ENCODE assay signal across 9 mouse cellular contexts in genomic region chr14:30352951-30353270, GRCm38 (mm10).
DNase-seq lines count a peak whose midpoint lies in the region; ATAC-seq and TF ChIP-seq lines count a peak whose summit lies in the region.
"Had no signal": no experiment of that assay in that cellular context is flagged by ENCODE, and none has a peak within 500 bp of the region (broad histone marks: within the 10 kb centered on the region; RNA-seq: fewer than 3 reads in every experiment).

No protein-coding gene starts in this region.

- H3K36me3 ChIP-seq in kidney, postnatal 0 days (ENCODE audit: insufficient read depth, low read length): no peaks in the 10 kb centered on the region
- no peaks in the 10 kb centered on the region for H3K36me3 ChIP-seq in embryonic facial prominence, embryonic 12.5 days
- peaks cover 6% of the 10 kb centered on the region for H3K36me3 ChIP-seq in hindbrain, embryonic 13.5 days
- no peaks in the 10 kb centered on the region for H3K36me3 ChIP-seq in midbrain, embryonic 14.5 days (ENCODE audit: control insufficient read depth, insufficient read depth, low read length)

- H3K9ac ChIP-seq in kidney, postnatal 0 days (ENCODE audit: low read depth, low read length): peak overlapping the region; percentile 84
- peak overlapping the region; percentile 47 for H3K9ac ChIP-seq in embryonic facial prominence, embryonic 12.5 days
- peak overlapping the region; percentile 71 for H3K9ac ChIP-seq in hindbrain, embryonic 13.5 days
- peak overlapping the region; percentile 78 for H3K9ac ChIP-seq in midbrain, embryonic 14.5 days (replicated peaks; ENCODE audit: low read length)

- H3K27ac ChIP-seq in kidney, postnatal 0 days: no peak overlapping the region
- H3K27ac ChIP-seq in embryonic facial prominence, embryonic 12.5 days: no peak overlapping the region
- H3K27ac ChIP-seq in hindbrain, embryonic 13.5 days: peak overlapping the region; percentile 30; the same call in 1 of the 2 replicates
- no peak overlapping the region for H3K27ac ChIP-seq in midbrain, embryonic 14.5 days (replicated peaks; ENCODE audit: low read depth, low read length)

- DNase-seq in kidney, postnatal 0 days (ENCODE audit: low spot score): no peak
- DNase-seq in kidney, postnatal 10 days: no peak
- no peak for DNase-seq in midbrain, embryonic 14.5 days
- no peak for DNase-seq in right cerebral cortex, postnatal 10 days (ENCODE audit: low spot score in 2 of 2)
- DNase-seq in adrenal gland, adult 2 months: no peak
- DNase-seq in spleen, adult 18-20 months: no peak
- DNase-seq: kidney, adult 11 months had no signal

- peak overlapping the region; percentile 40 for H3K4me3 ChIP-seq in kidney, postnatal 0 days (replicated peaks; ENCODE audit: low read depth, low read length)
- H3K4me3 ChIP-seq in embryonic facial prominence, embryonic 12.5 days: peak overlapping the region; percentile 44
- H3K4me3 ChIP-seq in hindbrain, embryonic 13.5 days: peak overlapping the region; percentile 63
- peak overlapping the region; percentile 55 for H3K4me3 ChIP-seq in midbrain, embryonic 14.5 days (replicated peaks; ENCODE audit: low read depth, low read length)

- no peak for TF ChIP-seq CTCF in kidney, postnatal 0 days (IDR thresholded peaks at IDR 0.05; ENCODE audit: low read depth)

- H3K4me1 ChIP-seq in kidney, postnatal 0 days (replicated peaks; ENCODE audit: insufficient read depth, low read length): peaks cover 5% of the 10 kb centered on the region; the same call in 1 of the 2 replicates
- H3K4me1 ChIP-seq in embryonic facial prominence, embryonic 12.5 days: peaks cover 20% of the 10 kb centered on the region; the same call in 1 of the 2 replicates
- peaks cover 32% of the 10 kb centered on the region for H3K4me1 ChIP-seq in hindbrain, embryonic 13.5 days (replicated peaks)
- peaks cover 9% of the 10 kb centered on the region for H3K4me1 ChIP-seq in midbrain, embryonic 14.5 days (ENCODE audit: control insufficient read depth, insufficient read depth, low read length)

- no peak for ATAC-seq in kidney, postnatal 0 days (replicated peaks; ENCODE audit: low FRiP score, low read depth)
- no peak for ATAC-seq in embryonic facial prominence, embryonic 12.5 days (ENCODE audit: insufficient number of reproducible peaks, insufficient read depth, low FRiP score, low TSS enrichment)
- peak; percentile 23; the same call in 1 of the 2 replicates for ATAC-seq in hindbrain, embryonic 13.5 days (ENCODE audit: low FRiP score)
- no peak for ATAC-seq in midbrain, embryonic 14.5 days (ENCODE audit: low FRiP score, low TSS enrichment)

- 1% methylated on average over 10 of the region's 10 CpGs for WGBS in kidney, postnatal 0 days
- 2% methylated on average over 10 of the region's 10 CpGs for WGBS in embryonic facial prominence, embryonic 12.5 days
- 2% methylated on average over 10 of the region's 10 CpGs for WGBS in hindbrain, embryonic 13.5 days
- under 1% methylated on average over 10 of the region's 10 CpGs for WGBS in midbrain, embryonic 14.5 days

- peak overlapping the region; percentile 93 for H3K4me2 ChIP-seq in kidney, postnatal 0 days (ENCODE audit: low read length)
- peak overlapping the region; percentile 66 for H3K4me2 ChIP-seq in embryonic facial prominence, embryonic 12.5 days (replicated peaks)
- peak overlapping the region; percentile 78 for H3K4me2 ChIP-seq in hindbrain, embryonic 13.5 days
- peak overlapping the region; percentile 80 for H3K4me2 ChIP-seq in midbrain, embryonic 14.5 days (ENCODE audit: low read length)

- H3K9me3 ChIP-seq in kidney, postnatal 0 days (replicated peaks; ENCODE audit: low read length): no peaks in the 10 kb centered on the region
- no peaks in the 10 kb centered on the region for H3K9me3 ChIP-seq in embryonic facial prominence, embryonic 12.5 days
- no peaks in the 10 kb centered on the region for H3K9me3 ChIP-seq in hindbrain, embryonic 13.5 days
- H3K9me3 ChIP-seq in midbrain, embryonic 14.5 days (ENCODE audit: control insufficient read depth, low read length): no peaks in the 10 kb centered on the region

- no peaks in the 10 kb centered on the region for H3K27me3 ChIP-seq in kidney, postnatal 0 days (ENCODE audit: insufficient read depth, low read length)
- H3K27me3 ChIP-seq in embryonic facial prominence, embryonic 12.5 days: peaks cover 16% of the 10 kb centered on the region
- peaks cover 17% of the 10 kb centered on the region for H3K27me3 ChIP-seq in hindbrain, embryonic 13.5 days
- peaks cover 5% of the 10 kb centered on the region; the same call in 1 of the 2 replicates for H3K27me3 ChIP-seq in midbrain, embryonic 14.5 days (ENCODE audit: control insufficient read depth, insufficient read depth, low read length)
